Mouse (Mus musculus) neural tube, embryonic 14.5 days (tissue): ENCODE data around the gene Cib3. TPM values are rescaled to one million over a fixed set of nuclear protein-coding genes. Genes with fewer than 3 reads are reported as not detected.

Experiments used
- ATAC-seq: fragments of 200-750 bp; cut with Nextera tagmentation; 2 replicates; pipeline ENCODE4 v1.8.0; 2017; ENCODE audit warnings: low read depth, mild to moderate bottlenecking, moderate TSS enrichment, moderate library complexity
- H3K27ac ChIP-seq: fragments of 300-500 bp; sonication (generic); 2 replicates; pipeline ENCODE4 v1.5.1; 2014; ENCODE audit warnings: low read depth, mild to moderate bottlenecking, control low read depth, low read length, moderate library complexity, mixed read lengths
- H3K27me3 ChIP-seq: fragments of 300-500 bp; sonication (generic); 2 replicates; pipeline ENCODE4 v1.6.1; 2014; ENCODE audit warnings: low read length; ENCODE audit not compliant: control insufficient read depth, insufficient read depth
- H3K36me3 ChIP-seq: fragments of 300-500 bp; sonication (generic); 2 replicates; pipeline ENCODE4 v1.6.1; 2014; ENCODE audit warnings: low read length, mixed read lengths; ENCODE audit not compliant: control insufficient read depth, insufficient read depth
- H3K4me1 ChIP-seq: fragments of 300-500 bp; sonication (generic); 2 replicates; pipeline ENCODE4 v1.6.1; 2014; ENCODE audit warnings: low read length; ENCODE audit not compliant: control insufficient read depth, insufficient read depth
- H3K4me2 ChIP-seq: fragments of 300-500 bp; sonication (generic); 2 replicates; pipeline ENCODE4 v1.6.1; 2014; ENCODE audit warnings: mild to moderate bottlenecking, low read depth, low read length, control low read depth
- H3K4me3 ChIP-seq: fragments of 300-500 bp; sonication (generic); 2 replicates; pipeline ENCODE4 v1.5.1; 2014; ENCODE audit warnings: low read depth, low read length, control low read depth, mixed read lengths
- H3K9ac ChIP-seq: fragments of 300-500 bp; sonication (generic); replicated peaks from 2 replicates; pipeline ENCODE4 v1.6.1; 2014; ENCODE audit warnings: low read depth, mild to moderate bottlenecking, control low read depth, low read length, mixed read lengths
- H3K9me3 ChIP-seq: fragments of 300-500 bp; sonication (generic); 2 replicates; pipeline ENCODE4 v1.6.1; 2016; ENCODE audit warnings: low read length; ENCODE audit not compliant: control insufficient read depth
- WGBS: fragments of 180-500 bp; shearing (Covaris S2); extraction: QIAGEN DNeasy Blood & Tissue Kit; methylation state at CpG from one replicate; pipeline ENCODE4 v1.1.7; 2014; 5-methylcytosine and 5-hydroxymethylcytosine counted together
- polyA plus RNA-seq: library from polyadenylated mRNA; unstranded; fragments of >200 nt; fragmentation: Nextera tagmentation; extraction: Ambion mirVana; gene quantifications from 2 replicates; pipeline ENCODE4 v1.2.1, GENCODE M21; 2014

The Cib3 gene
- polyA plus RNA-seq, 1 experiment from 2014 or later = not detected

- ATAC-seq = no peak
- WGBS = 100% methylated on average over 1 of the region's 1 CpGs
- peaks cover 14% of the 10 kb centered on the region for H3K4me1 ChIP-seq
Measured at GRCm38 (mm10) chr8:72242226-72242625, 29.6 kb upstream of the Cib3 start.

GRCm38 (mm10) chr8:72240951-72241350 is 28.3 kb upstream of the Cib3 start:
- Histone ChIP-seq H3K4me3 (peak overlapping the region; percentile 74), H3K4me2 (peak overlapping the region; percentile 80), H3K9ac (peak overlapping the region; percentile 70; the same call in 1 of the 2 replicates), H3K4me1 (peaks cover 14% of the 10 kb centered on the region), H3K36me3 (peaks cover 4% of the 10 kb centered on the region; the same call in 1 of the 2 replicates), H3K27me3 (no peaks in the 10 kb centered on the region), H3K27ac (no peak overlapping the region), H3K9me3 (no peaks in the 10 kb centered on the region)
- 64% methylated on average over 7 of the region's 7 CpGs for WGBS
- no peak for ATAC-seq

More at GRCm38 (mm10) chr8:72242226-72242625, 29.6 kb upstream of the Cib3 start:
- Histone ChIP-seq H3K9me3 (no peaks in the 10 kb centered on the region), H3K4me2 (no peak overlapping the region), H3K36me3 (peaks cover 4% of the 10 kb centered on the region; the same call in 1 of the 2 replicates), H3K4me3 (no peak overlapping the region), H3K27me3 (no peaks in the 10 kb centered on the region), H3K27ac (no peak overlapping the region), H3K9ac (no peak overlapping the region)

- no peaks in the 10 kb centered on the region for H3K27me3 ChIP-seq
- H3K4me1 ChIP-seq = peaks cover 14% of the 10 kb centered on the region
- peaks cover 4% of the 10 kb centered on the region; the same call in 1 of the 2 replicates for H3K36me3 ChIP-seq
- H3K9me3 ChIP-seq = no peaks in the 10 kb centered on the region
- H3K9ac ChIP-seq = peak overlapping the region; percentile 70
- 1% methylated on average over 24 of the region's 24 CpGs for WGBS
- ATAC-seq = no peak
- peak overlapping the region; percentile 74 for H3K4me3 ChIP-seq
- H3K4me2 ChIP-seq = peak overlapping the region; percentile 80
- peak overlapping the region; percentile 95 for H3K27ac ChIP-seq
Measured at GRCm38 (mm10) chr8:72240403-72240763, 27.7 kb upstream of the Cib3 start.

GRCm38 (mm10) chr8:72239499-72240402 is 27.1 kb upstream of the Cib3 start, which contains the start of gene Ap1m1:
Ap1m1 (plus strand) TSS chr8:72240018.
- no peaks in the 10 kb centered on the region for H3K9me3 ChIP-seq
- H3K4me2 ChIP-seq = peak within 1 kb of the TSS; percentile 80
- H3K27ac ChIP-seq = peak within 1 kb of the TSS; percentile 95
- WGBS = under 1% methylated on average over 54 of the region's 54 CpGs
- H3K9ac ChIP-seq = peak within 1 kb of the TSS; percentile 70
- H3K4me1 ChIP-seq = peaks cover 14% of the 10 kb centered on the region
- peak; percentile 96 for ATAC-seq
- H3K36me3 ChIP-seq = peaks cover 4% of the 10 kb centered on the region; the same call in 1 of the 2 replicates
- H3K27me3 ChIP-seq = no peaks in the 10 kb centered on the region
- peak within 1 kb of the TSS; percentile 74 for H3K4me3 ChIP-seq

- peaks cover 11% of the 10 kb centered on the region for H3K4me1 ChIP-seq
- H3K9me3 ChIP-seq = no peaks in the 10 kb centered on the region
- H3K4me3 ChIP-seq = no peak overlapping the region
- peaks cover 15% of the 10 kb centered on the region for H3K36me3 ChIP-seq
- H3K9ac ChIP-seq = no peak overlapping the region
- no peak overlapping the region for H3K27ac ChIP-seq
- 94% methylated on average over 5 of the region's 5 CpGs for WGBS
- no peak overlapping the region for H3K4me2 ChIP-seq
- ATAC-seq = no peak
- H3K27me3 ChIP-seq = no peaks in the 10 kb centered on the region
Measured at GRCm38 (mm10) chr8:72222656-72223055, 10.0 kb upstream of the Cib3 start.

- Histone ChIP-seq H3K4me2 (peak overlapping the region; percentile 61), H3K4me1 (peaks cover 11% of the 10 kb centered on the region), H3K4me3 (peak overlapping the region; percentile 82; the same call in 1 of the 2 replicates), H3K9ac (no peak overlapping the region), H3K36me3 (peaks cover 15% of the 10 kb centered on the region), H3K9me3 (no peaks in the 10 kb centered on the region), H3K27ac (no peak overlapping the region), H3K27me3 (no peaks in the 10 kb centered on the region)
- 78% methylated on average over 4 of the region's 4 CpGs for WGBS
- ATAC-seq = no peak
Measured at GRCm38 (mm10) chr8:72220758-72221157, 8.1 kb upstream of the Cib3 start.

- Histone ChIP-seq H3K9ac (peak within 1 kb of the TSS; percentile 74), H3K9me3 (no peaks in the 10 kb centered on the region), H3K4me2 (peak within 1 kb of the TSS; percentile 61), H3K27ac (peak within 1 kb of the TSS; percentile 62; the same call in 1 of the 2 replicates), H3K4me3 (peak within 1 kb of the TSS; percentile 82), H3K4me1 (peaks cover 11% of the 10 kb centered on the region), H3K36me3 (peaks cover 15% of the 10 kb centered on the region), H3K27me3 (no peaks in the 10 kb centered on the region)
- peak; percentile 99 for ATAC-seq
- 13% methylated on average over 39 of the region's 39 CpGs for WGBS
Measured at GRCm38 (mm10) chr8:72219541-72220363, 7.1 kb upstream of the Cib3 start, which contains the start of gene Fam32a. Fam32a (plus strand) TSS chr8:72219730.

- Histone ChIP-seq H3K27ac (no peak overlapping the region), H3K9me3 (no peaks in the 10 kb centered on the region), H3K36me3 (peaks cover 15% of the 10 kb centered on the region), H3K4me2 (peak overlapping the region; percentile 61), H3K9ac (no peak overlapping the region), H3K27me3 (no peaks in the 10 kb centered on the region), H3K4me1 (peaks cover 11% of the 10 kb centered on the region), H3K4me3 (peak overlapping the region; percentile 82; the same call in 1 of the 2 replicates)
- peak; percentile 32 for ATAC-seq
- 77% methylated on average over 9 of the region's 10 CpGs for WGBS
Measured at GRCm38 (mm10) chr8:72218781-72219540, 6.3 kb upstream of the Cib3 start.
